Mouse (Mus musculus) cerebellum, adult 8-10 months (tissue): ENCODE measurements around the gene Nr2f6.

Source experiments
- DNase-seq: peaks from one replicate; pipeline ENCODE4 v3.0.0; 2022

Nr2f6 gene

DNA sequence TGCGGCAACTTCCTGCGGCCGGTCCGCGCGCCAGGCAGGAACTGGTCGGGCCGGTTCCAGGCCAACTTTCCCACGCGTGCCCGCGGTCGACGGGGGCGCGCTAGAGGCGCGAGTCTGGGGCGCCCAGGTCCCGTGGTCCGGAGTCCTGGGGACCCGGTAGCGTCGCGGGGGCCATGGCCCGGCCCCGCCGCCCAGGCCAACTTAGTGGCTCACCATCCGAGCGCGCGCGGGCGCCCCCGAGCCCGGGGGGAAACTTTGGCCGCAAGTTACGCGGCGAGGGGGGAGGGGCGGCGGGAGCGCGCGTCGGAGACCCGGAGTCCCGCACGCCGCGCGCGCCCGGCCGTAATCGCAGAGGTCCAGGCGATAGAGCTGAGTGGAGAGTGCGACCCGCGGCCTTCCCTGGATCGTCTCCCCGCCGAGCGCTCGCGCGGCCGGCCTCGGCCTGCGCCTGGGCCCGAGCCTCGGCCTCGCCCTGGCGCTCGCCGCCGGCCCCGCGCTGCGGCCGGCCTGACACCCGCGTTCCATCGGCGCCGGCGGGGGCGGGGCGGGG, at the start of gene Nr2f6:
Gene Nr2f6 (minus strand): TSS at position 540 of the 550 bp plus-strand sequence.
- peak; percentile 72 for DNase-seq

GRCm38 (mm10) chr8:71422121-71422520, 40.4 kb upstream of the Nr2f6 start:
- DNase-seq: no peak

DNA sequence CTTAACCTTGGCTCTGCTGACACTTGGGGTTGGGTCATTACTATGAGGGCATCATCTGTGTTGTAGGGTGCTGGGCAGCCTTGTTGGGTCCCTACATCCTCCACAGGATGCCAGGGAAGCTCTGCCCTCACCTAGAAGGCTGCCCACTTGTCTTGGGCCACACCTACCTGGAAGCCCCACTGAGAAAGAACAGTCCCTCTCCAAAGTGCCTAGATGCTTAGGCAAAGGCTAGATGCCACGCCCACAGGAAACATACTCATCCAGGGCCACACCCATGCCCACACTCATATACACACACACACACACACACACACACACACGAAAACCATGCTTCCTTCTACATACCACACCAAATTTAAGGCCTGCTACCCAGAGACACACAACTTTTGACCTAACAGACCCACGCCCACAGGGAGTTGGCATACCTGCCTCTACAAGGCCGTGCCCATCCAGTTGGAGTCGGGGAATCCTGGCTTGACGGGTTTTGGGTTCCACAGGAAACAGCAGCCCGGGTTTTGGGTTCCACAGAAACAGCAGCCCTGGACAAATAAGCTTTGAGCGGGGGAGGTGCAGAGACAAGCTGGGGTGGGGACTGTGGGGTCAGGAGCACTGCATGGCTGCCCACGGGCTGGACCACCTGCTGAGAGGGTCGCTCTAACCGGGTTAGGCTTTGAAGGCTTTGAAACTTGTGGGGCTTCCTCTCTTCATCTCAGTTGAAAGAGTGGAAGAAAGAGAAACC, 29.9 kb upstream of the Nr2f6 start:
- no peak for DNase-seq

GRCm38 (mm10) chr8:71408231-71408630, 26.5 kb upstream of the Nr2f6 start:
- DNase-seq: peak; percentile 2

DNA sequence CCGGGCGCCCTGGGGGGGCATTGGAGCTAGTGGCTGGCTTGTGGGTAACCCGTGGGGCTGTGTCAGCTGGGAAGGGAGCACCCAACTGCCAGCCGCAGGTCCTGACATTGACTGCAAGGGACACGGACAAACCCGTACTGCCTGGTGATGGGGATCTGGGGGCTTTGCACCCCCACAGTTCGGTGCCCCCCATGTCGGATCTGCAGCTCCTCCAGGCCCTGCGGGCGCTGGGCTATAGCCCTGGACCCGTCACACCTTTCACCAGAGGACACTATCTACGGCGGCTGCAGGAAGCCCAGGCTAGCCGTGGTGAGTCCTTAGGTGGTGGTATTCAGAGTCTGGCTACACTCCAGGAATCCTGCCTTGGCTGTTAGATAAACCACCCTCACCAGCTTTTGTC, 25.7 kb upstream of the Nr2f6 start:
- DNase-seq: peak; percentile 2

DNA sequence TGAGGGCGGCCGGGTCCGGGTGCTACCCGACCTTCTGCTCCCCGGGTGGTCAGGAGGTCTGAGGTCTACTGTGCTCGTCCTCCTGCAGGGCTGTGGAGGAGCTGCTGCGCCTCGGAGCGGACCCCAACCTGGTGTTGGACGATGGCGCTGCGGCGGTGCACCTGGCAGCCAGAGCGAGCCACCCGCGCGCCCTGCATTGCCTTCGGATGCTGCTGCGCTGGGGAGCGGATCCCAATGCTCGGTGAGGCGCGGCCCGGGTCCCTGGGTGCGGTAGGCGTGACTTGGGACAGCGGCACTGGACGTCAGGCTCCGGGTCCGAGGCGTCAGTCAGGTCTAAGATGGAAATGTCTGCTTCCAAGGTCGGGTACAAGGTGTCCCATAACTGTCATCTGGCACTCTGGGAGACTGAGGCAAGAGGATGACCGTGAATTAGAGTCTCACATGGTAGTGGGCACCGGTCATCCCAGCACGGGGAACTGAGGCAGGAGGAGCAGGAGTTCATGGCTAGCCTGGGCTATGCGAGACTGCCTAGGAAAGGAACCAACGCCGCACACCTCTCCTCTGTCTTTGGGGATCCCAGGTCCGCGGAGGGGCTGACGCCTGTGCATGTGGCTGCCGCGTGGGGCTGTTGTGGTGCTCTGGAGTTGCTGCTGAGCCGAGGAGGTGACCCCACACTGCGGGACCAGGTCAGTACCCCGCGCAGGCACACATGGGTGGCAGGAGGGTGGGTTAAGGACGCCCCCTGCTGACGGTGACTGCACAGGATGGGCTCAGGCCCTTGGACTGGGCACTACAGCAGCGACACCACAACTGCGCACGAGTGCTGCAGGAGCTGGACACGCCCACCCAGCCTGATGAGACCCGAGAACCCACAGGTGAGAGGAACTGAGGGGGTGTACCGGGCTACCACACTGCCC, 24.6 kb upstream of the Nr2f6 start:
- peak; percentile 47 for DNase-seq

GRCm38 (mm10) chr8:71405401-71406098, 23.8 kb upstream of the Nr2f6 start, which contains the start of gene Ankle1:
Gene Ankle1, plus strand, starts transcription at chr8:71406010.
- DNase-seq: peak; percentile 95

- peak; percentile 23 for DNase-seq
Observed at GRCm38 (mm10) chr8:71404951-71405351, 23.2 kb upstream of the Nr2f6 start.

DNA sequence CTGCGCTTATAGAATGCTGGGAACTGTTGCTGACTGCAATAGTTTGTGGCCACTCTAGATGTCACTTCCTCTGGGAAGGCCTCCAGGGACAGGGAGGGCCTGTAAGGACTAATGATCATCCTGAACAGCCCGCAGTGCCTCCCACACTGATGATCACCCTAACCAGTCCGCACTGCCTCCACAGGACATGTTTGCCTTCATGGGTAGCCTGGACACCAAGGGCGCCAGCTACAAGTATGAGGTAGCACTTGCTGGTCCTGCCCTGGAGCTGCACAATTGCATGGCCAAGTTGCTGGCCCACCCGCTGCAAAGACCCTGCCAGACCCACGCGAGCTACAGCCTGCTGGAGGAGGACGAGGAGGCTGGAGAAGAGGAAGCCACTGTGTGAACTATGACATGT, 22.3 kb upstream of the Nr2f6 start:
- peak; percentile 3 for DNase-seq

- DNase-seq: peak; percentile 5
Observed at GRCm38 (mm10) chr8:71403107-71403885, 21.5 kb upstream of the Nr2f6 start.

GRCm38 (mm10) chr8:71402446-71402964, 20.7 kb upstream of the Nr2f6 start:
- DNase-seq: no peak

DNA sequence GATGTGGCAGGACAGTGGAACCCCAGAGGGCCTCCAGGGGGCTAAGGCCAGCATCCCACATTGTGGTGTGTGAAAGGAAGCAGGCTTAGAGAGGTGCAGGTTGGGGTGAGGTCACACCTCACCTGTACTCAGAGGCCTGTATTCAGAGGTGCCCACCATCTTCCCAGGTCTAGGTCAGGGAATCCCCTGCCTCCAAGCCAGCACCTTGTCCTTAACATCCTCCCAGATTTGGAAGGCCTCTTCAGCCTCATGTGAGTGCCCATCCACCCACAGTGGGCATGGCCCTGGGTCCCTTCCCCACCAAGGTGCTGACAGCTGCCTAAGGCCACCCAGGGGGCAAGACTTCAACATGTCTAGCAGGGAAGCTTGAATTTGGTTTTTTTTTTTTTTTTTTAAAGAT, 19.7 kb upstream of the Nr2f6 start:
- peak; percentile 3 for DNase-seq

GRCm38 (mm10) chr8:71400826-71401225, 19.1 kb upstream of the Nr2f6 start:
- DNase-seq: peak; percentile 3

GRCm38 (mm10) chr8:71397701-71398100, 15.9 kb upstream of the Nr2f6 start:
- peak; percentile 35 for DNase-seq

DNA sequence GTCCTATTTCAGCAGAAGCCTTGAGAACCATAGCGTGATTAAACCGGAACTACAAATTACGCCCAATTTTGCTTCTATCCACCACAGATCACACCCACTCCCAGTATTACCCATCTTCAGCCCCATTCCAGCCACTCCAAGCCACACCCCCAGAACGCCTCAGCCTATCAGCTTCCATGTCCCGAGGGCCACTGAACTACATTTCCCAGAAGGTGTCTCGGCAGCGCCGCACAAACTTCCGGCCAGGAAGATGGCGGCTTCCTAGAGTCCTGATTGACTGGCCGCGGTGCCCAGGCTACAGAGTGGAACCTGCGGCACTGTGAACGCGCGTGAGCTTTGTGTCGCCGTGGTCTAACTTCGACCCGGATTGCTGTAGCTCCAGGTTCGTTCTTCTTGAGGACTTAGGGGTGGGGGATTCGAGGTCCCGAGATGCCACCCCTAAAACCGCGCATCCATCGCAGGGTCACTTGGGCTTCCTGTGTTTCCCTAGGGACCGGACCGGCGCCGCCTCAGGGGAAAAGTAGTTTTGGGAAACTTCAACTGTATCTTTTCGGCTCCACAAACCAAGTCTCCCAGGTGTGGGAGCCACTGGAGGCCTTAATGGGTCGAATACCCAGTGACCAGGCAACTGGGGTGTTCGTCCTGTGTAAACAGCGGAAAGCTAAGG, 15.0 kb upstream of the Nr2f6 start, which contains the start of gene Babam1:
Gene Babam1 (plus strand): TSS at position 223 of the 667 bp plus-strand sequence.
- DNase-seq: peak; percentile 93

DNA sequence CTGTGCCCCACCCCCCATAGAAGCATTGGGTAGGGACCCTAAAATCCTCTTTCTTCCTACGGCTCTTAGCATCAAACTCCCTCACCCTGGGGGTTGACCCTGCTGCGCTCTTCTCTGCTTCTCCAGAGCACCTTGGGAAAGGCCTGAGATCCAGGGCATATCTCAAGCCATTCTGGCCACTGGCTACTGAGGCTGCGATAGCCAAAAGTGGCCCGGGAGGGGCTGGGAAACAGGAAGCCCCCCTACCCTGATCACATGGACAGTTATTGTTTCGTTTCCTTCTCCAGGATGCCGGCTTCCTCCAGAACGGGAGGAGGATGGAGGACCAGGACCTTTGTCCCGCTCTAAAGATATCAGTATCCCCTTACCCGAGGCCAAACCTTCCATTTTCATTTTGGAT, 13.9 kb upstream of the Nr2f6 start, which contains the start of gene Ushbp1:
Gene Ushbp1 (minus strand): TSS at position 174 of the 400 bp plus-strand sequence.
- peak; percentile 33 for DNase-seq

- DNase-seq: peak; percentile 22
Observed at GRCm38 (mm10) chr8:71395071-71395470, 13.3 kb upstream of the Nr2f6 start.

DNA sequence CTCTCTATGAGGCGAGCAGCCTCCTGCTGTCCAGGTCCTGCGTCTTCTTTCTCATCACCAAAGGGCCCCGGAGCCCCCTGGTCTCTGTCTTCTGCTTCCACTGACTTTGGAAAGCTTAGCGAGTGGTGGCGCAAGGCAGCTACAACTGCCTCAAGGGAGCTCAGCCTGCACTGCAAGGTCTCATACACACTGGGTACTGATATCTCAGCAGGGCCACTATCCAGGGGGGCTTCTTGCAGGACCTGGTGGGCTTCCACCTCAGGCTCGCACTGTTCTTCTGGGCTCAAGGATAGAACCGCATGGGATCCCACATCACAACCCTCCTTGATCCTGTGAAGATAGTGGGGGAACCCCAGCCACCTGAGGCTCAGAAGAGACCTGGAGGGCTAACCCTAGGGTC, 12.7 kb upstream of the Nr2f6 start:
- DNase-seq: no peak

- peak; percentile 13 for DNase-seq
Observed at GRCm38 (mm10) chr8:71392871-71393270, 11.1 kb upstream of the Nr2f6 start.

- DNase-seq: no peak
Observed at GRCm38 (mm10) chr8:71392391-71392790, 10.6 kb upstream of the Nr2f6 start.

GRCm38 (mm10) chr8:71391696-71392095, 9.9 kb upstream of the Nr2f6 start:
- no peak for DNase-seq
